Mouse (Mus musculus): ENCODE data around the gene Olfr1462. TPM values are rescaled to one million over a fixed set of nuclear protein-coding genes. Genes with fewer than 3 reads are reported as not detected.

Gene Olfr1462
- polyA plus RNA-seq (2015; fragmentation: Nextera tagmentation; extraction: Ambion mirVana), result not detected in 2 replicates

DNA sequence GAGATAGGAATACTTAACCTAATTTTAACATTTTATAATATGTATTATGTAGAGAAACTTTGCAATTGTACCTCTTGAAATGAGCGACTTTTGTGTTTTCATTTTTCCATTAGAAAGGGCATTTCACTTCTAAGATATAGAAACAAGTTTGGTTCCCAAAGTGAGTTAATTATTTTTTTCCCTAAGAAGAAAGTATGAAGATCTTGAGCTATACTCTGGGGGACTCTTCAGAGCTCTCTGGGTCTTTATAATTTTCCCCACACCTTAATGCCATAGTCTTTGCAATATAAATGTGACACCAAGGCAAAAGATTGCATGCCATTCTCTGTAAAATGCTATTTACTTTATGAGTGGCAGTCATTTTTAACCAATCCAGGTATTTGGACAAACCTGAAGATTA, at the start of gene Olfr1462:
Gene Olfr1462, plus strand, starts transcription at position 301 of the 400 bp plus-strand sequence.
- H3K36me3 ChIP-seq (ENCODE audit: control insufficient read depth, insufficient read depth), result no peaks in the 10 kb centered on the region
- no peak within 1 kb of the TSS for H3K9ac ChIP-seq (ENCODE audit: low read depth, low read length)
- WGBS (ENCODE audit: insufficient replicate concordance), result 54% methylated on average over 1 of the region's 1 CpGs
- no peak within 1 kb of the TSS for H3K4me2 ChIP-seq (ENCODE audit: low read depth, low read length)
- H3K4me1 ChIP-seq (ENCODE audit: control insufficient read depth, low read depth, low read length), result no peaks in the 10 kb centered on the region
- H3K27me3 ChIP-seq (ENCODE audit: control insufficient read depth, insufficient read depth, low read depth, low read length), result no peaks in the 10 kb centered on the region
- ATAC-seq (ENCODE audit: low read depth), result no peak
- H3K4me3 ChIP-seq (ENCODE audit: low read depth, low read length), result no peak within 1 kb of the TSS
- H3K27ac ChIP-seq (ENCODE audit: low read length), result no peak within 1 kb of the TSS
- no peaks in the 10 kb centered on the region for H3K9me3 ChIP-seq (replicated peaks; ENCODE audit: control insufficient read depth, low read length)

DNA sequence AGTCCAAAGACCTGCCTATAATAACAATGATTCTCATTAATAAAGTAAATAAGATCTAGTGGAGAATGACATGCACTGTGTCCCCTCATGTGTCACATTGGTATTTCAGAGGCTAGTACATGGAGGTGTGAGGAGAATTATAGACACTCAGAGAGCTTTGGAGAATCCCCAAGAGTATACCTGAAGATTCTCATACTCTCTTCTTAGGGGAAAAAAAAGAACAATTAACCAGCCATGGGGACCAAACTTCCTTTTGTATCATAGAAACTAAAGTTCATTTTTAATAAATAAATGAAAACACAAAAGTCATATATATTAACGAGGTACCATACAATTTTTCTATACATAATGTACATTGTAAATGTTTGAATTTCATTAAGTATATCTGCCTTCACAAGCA, 36.1 kb upstream of the Olfr1462 start, which contains the start of gene Olfr1459:
Gene Olfr1459, minus strand, starts transcription at position 101 of the 400 bp plus-strand sequence.
- H3K27ac ChIP-seq (ENCODE audit: low read length), result no peak within 1 kb of the TSS
- H3K9me3 ChIP-seq (replicated peaks; ENCODE audit: control insufficient read depth, low read length), result no peaks in the 10 kb centered on the region
- no peak within 1 kb of the TSS for H3K4me3 ChIP-seq (ENCODE audit: low read depth, low read length)
- no peak within 1 kb of the TSS for H3K4me2 ChIP-seq (ENCODE audit: low read depth, low read length)
- no peaks in the 10 kb centered on the region for H3K36me3 ChIP-seq (ENCODE audit: control insufficient read depth, insufficient read depth)
- 39% methylated on average over 1 of the region's 1 CpGs for WGBS (ENCODE audit: insufficient replicate concordance)
- ATAC-seq (ENCODE audit: low read depth), result no peak
- no peak within 1 kb of the TSS for H3K9ac ChIP-seq (ENCODE audit: low read depth, low read length)
- H3K4me1 ChIP-seq (ENCODE audit: control insufficient read depth, low read depth, low read length), result no peaks in the 10 kb centered on the region
- no peaks in the 10 kb centered on the region for H3K27me3 ChIP-seq (ENCODE audit: control insufficient read depth, insufficient read depth, low read depth, low read length)

DNA sequence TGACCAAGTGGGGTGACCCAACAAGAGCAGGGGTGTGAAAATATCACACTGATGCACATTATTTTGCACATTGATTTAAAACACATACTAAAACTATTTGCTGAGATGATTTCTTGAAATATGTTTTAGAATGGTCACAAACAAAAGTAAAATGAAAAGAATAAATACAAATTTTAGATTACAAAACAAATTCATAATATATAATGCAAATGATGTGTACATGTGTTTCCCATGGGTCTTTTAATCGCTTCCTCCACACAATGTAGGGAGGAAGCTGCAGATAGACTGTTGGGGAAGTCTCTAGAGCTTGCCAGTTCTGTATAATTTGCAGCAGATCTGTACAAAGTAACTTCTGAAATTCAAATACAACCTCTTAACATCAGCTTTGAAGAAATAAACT, 22.8 kb upstream of the Olfr1462 start, which contains the start of gene Olfr1461:
Gene Olfr1461, plus strand, starts transcription at position 301 of the 400 bp plus-strand sequence.
- Histone ChIP-seq H3K27ac (ENCODE audit: low read length) (no peak within 1 kb of the TSS), H3K36me3 (ENCODE audit: control insufficient read depth, insufficient read depth) (no peaks in the 10 kb centered on the region), H3K4me1 (ENCODE audit: control insufficient read depth, low read depth, low read length) (no peaks in the 10 kb centered on the region), H3K4me3 (ENCODE audit: low read depth, low read length) (no peak within 1 kb of the TSS), H3K27me3 (ENCODE audit: control insufficient read depth, insufficient read depth, low read depth, low read length) (no peaks in the 10 kb centered on the region), H3K9me3 (replicated peaks; ENCODE audit: control insufficient read depth, low read length) (no peaks in the 10 kb centered on the region), H3K9ac (ENCODE audit: low read depth, low read length) (no peak within 1 kb of the TSS), H3K4me2 (ENCODE audit: low read depth, low read length) (no peak within 1 kb of the TSS)
- 43% methylated on average over 1 of the region's 1 CpGs for WGBS (ENCODE audit: insufficient replicate concordance)
- ATAC-seq (ENCODE audit: low read depth), result no peak

DNA sequence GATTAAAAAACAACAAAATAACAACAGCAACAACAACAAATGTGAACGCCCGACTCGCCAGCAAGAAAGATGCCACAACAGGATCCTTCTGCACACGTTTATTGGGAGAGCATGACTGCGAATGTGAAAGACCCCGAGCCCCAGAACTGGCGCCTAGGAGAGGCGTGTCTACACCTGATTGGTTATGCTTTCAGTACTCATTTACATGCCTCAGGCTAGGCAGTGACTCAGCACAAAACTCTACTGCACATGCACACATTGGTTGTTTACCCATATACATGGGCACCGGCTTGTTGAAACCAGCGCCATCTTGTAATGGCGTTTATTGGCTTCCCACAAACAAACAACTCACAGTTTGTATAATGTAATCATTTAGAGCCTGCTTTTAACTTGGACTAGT, 36.1 kb downstream of the Olfr1462 start:
- H3K4me1 ChIP-seq (ENCODE audit: control insufficient read depth, low read depth, low read length), result no peaks in the 10 kb centered on the region
- WGBS (ENCODE audit: insufficient replicate concordance), result 69% methylated on average over 11 of the region's 11 CpGs
- H3K4me3 ChIP-seq (ENCODE audit: low read depth, low read length), result no peak overlapping the region
- no peaks in the 10 kb centered on the region for H3K36me3 ChIP-seq (ENCODE audit: control insufficient read depth, insufficient read depth)
- no peak overlapping the region for H3K4me2 ChIP-seq (ENCODE audit: low read depth, low read length)
- no peak for ATAC-seq (ENCODE audit: low read depth)
- H3K27ac ChIP-seq (ENCODE audit: low read length), result no peak overlapping the region
- no peaks in the 10 kb centered on the region for H3K9me3 ChIP-seq (replicated peaks; ENCODE audit: control insufficient read depth, low read length)
- no peak overlapping the region for H3K9ac ChIP-seq (ENCODE audit: low read depth, low read length)
- H3K27me3 ChIP-seq (ENCODE audit: control insufficient read depth, insufficient read depth, low read depth, low read length), result no peaks in the 10 kb centered on the region

DNA sequence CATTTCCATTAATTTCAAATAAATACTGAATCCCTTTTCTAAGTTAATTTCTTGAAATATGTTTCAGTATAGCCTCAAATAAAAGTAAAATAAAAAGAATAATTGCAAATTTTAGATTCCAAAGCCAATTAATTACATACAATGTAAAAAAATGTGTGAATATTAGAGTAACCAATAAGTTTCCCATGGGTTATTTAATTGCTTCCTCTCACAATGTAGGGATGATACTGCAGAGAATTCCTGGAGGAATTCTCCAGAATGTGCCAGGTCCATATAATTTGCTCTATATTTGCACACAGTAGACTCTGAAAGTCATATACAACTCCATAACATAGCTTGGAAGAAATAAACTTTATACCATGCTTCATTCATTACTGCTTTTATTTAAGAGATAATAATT, 45.5 kb downstream of the Olfr1462 start, which contains the start of gene Olfr1463:
Gene Olfr1463, plus strand, starts transcription at position 301 of the 400 bp plus-strand sequence.
- H3K36me3 ChIP-seq (ENCODE audit: control insufficient read depth, insufficient read depth), result no peaks in the 10 kb centered on the region
- H3K4me2 ChIP-seq (ENCODE audit: low read depth, low read length), result no peak within 1 kb of the TSS
- no peaks in the 10 kb centered on the region for H3K9me3 ChIP-seq (replicated peaks; ENCODE audit: control insufficient read depth, low read length)
- no peaks in the 10 kb centered on the region for H3K27me3 ChIP-seq (ENCODE audit: control insufficient read depth, insufficient read depth, low read depth, low read length)
- H3K4me1 ChIP-seq (ENCODE audit: control insufficient read depth, low read depth, low read length), result no peaks in the 10 kb centered on the region
- ATAC-seq (ENCODE audit: low read depth), result no peak
- no peak within 1 kb of the TSS for H3K4me3 ChIP-seq (ENCODE audit: low read depth, low read length)
- no peak within 1 kb of the TSS for H3K9ac ChIP-seq (ENCODE audit: low read depth, low read length)
- H3K27ac ChIP-seq (ENCODE audit: low read length), result no peak within 1 kb of the TSS

Other genes starting within 250 kb of the Olfr1462 start
- gene Olfr1450, start 235.5 kb upstream of the Olfr1462 start, polyA plus RNA-seq (2015; fragmentation: Nextera tagmentation; extraction: Ambion mirVana), result not detected in 2 replicates
- gene Olfr1451, start 190.7 kb upstream of the Olfr1462 start, polyA plus RNA-seq (2015; fragmentation: Nextera tagmentation; extraction: Ambion mirVana), result not detected in 2 replicates
- not detected in 2 replicates for gene Olfr1453, start 157.4 kb upstream of the Olfr1462 start, polyA plus RNA-seq (2015; fragmentation: Nextera tagmentation; extraction: Ambion mirVana)
- gene Olfr1454, start 125.1 kb upstream of the Olfr1462 start, polyA plus RNA-seq (2015; fragmentation: Nextera tagmentation; extraction: Ambion mirVana), result not detected in 2 replicates
- not detected in 2 replicates for gene Olfr1457, start 87.8 kb upstream of the Olfr1462 start, polyA plus RNA-seq (2015; fragmentation: Nextera tagmentation; extraction: Ambion mirVana)
- gene Olfr1458, start 79.0 kb upstream of the Olfr1462 start, polyA plus RNA-seq (2015; fragmentation: Nextera tagmentation; extraction: Ambion mirVana), result not detected in 2 replicates
- gene Olfr1459, start 36.2 kb upstream of the Olfr1462 start, polyA plus RNA-seq (2015; fragmentation: Nextera tagmentation; extraction: Ambion mirVana), result not detected in 2 replicates
- not detected in 2 replicates for gene Olfr1461, start 22.7 kb upstream of the Olfr1462 start, polyA plus RNA-seq (2015; fragmentation: Nextera tagmentation; extraction: Ambion mirVana)
- gene Olfr1463, start 45.6 kb downstream of the Olfr1462 start, polyA plus RNA-seq (2015; fragmentation: Nextera tagmentation; extraction: Ambion mirVana), result not detected in 2 replicates
- gene Olfr1465, start 129.8 kb downstream of the Olfr1462 start, polyA plus RNA-seq (2015; fragmentation: Nextera tagmentation; extraction: Ambion mirVana), result not detected in 2 replicates
- not detected in 2 replicates for gene Olfr1466, start 153.1 kb downstream of the Olfr1462 start, polyA plus RNA-seq (2015; fragmentation: Nextera tagmentation; extraction: Ambion mirVana)
- gene Olfr1467, start 176.5 kb downstream of the Olfr1462 start, polyA plus RNA-seq (2015; fragmentation: Nextera tagmentation; extraction: Ambion mirVana), result not detected in 2 replicates
- not detected in 2 replicates for gene Olfr1469, start 222.1 kb downstream of the Olfr1462 start, polyA plus RNA-seq (2015; fragmentation: Nextera tagmentation; extraction: Ambion mirVana)

Measured in liver, embryonic 16.5 days (tissue).